Mouse (Mus musculus): ENCODE measurements at regions not wholly inside any gene's neighbourhood (a gene's known extent, or its start where the extent isn't known, plus 50 kb on each side); places are given as distances from the start of the nearest gene placed in this dataset.

GRCm38 (mm10) chr9:48060996-48061395, 100.8 kb upstream of the Nxpe4 start:
- DNase-seq (ENCODE audit: low spot score) (no peak), ATAC-seq (ENCODE audit: low FRiP score, low read depth) (no peak)
- Histone ChIP-seq H3K27ac (replicated peaks; ENCODE audit: low read depth, low read length) (no peak overlapping the region), H3K36me3 (ENCODE audit: control insufficient read depth, insufficient read depth, low read length) (no peaks in the 10 kb centered on the region), H3K27me3 (ENCODE audit: control insufficient read depth, insufficient read depth, low read length) (no peaks in the 10 kb centered on the region), H3K4me2 (replicated peaks; ENCODE audit: low read depth, low read length, severe bottlenecking) (no peak overlapping the region), H3K9ac (ENCODE audit: low read depth, low read length, severe bottlenecking) (no peak overlapping the region), H3K4me3 (replicated peaks; ENCODE audit: low read length) (no peak overlapping the region), H3K4me1 (ENCODE audit: control insufficient read depth, insufficient read depth, low read length) (no peaks in the 10 kb centered on the region), H3K9me3 (ENCODE audit: control insufficient read depth, low read length) (no peaks in the 10 kb centered on the region)
- TF ChIP-seq POLR2A (IDR thresholded peaks at IDR 0.05; ENCODE audit: borderline replicate concordance, extremely low read depth, insufficient read depth, insufficient read length), result no peak
- 84% methylated on average over 4 of the region's 4 CpGs for WGBS

DNA sequence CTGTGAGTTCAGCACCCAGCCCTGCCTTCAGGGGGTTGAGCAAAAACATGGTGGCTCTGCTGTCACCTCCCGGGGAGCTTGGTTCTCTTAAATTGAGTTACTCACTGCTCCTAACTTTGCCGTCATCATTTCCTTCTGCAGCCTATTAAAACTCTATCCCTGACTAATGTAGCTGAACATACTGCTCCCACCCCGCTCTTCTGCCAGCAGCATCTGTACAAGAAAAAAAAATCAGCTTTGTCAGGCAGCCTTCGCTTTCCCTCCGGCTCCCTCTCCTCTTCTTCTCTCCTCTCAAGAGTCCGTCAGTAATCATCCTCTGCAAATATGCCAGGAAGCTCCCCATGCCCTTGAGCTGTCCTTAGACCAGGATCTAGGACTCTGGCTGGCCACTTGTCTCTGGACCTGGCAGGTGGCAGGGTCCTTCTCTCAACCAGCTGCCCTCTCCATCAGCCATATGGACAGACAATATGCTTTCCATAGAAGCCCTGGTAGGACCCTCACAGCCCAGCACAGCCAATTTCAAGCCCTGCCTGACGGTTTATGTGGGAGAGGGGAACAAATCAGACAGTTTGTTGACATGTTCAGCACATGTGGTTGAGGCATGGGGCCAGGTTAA, 95.0 kb upstream of the Nxpe4 start:
- Histone ChIP-seq H3K4me1 (ENCODE audit: control insufficient read depth, insufficient read depth, low read length) (no peaks in the 10 kb centered on the region), H3K36me3 (ENCODE audit: control insufficient read depth, insufficient read depth, low read length) (no peaks in the 10 kb centered on the region), H3K27me3 (ENCODE audit: control insufficient read depth, insufficient read depth, low read length) (no peaks in the 10 kb centered on the region), H3K4me3 (replicated peaks; ENCODE audit: low read length) (no peak overlapping the region), H3K9me3 (ENCODE audit: control insufficient read depth, low read length) (no peaks in the 10 kb centered on the region), H3K27ac (replicated peaks; ENCODE audit: low read depth, low read length) (no peak overlapping the region), H3K9ac (ENCODE audit: low read depth, low read length, severe bottlenecking) (no peak overlapping the region), H3K4me2 (replicated peaks; ENCODE audit: low read depth, low read length, severe bottlenecking) (no peak overlapping the region)
- TF ChIP-seq POLR2A (IDR thresholded peaks at IDR 0.05; ENCODE audit: borderline replicate concordance, extremely low read depth, insufficient read depth, insufficient read length), result no peak
- no peak for ATAC-seq (ENCODE audit: low FRiP score, low read depth)
- no peak for DNase-seq (ENCODE audit: low spot score)
- WGBS, result 69% methylated on average over 7 of the region's 7 CpGs

DNA sequence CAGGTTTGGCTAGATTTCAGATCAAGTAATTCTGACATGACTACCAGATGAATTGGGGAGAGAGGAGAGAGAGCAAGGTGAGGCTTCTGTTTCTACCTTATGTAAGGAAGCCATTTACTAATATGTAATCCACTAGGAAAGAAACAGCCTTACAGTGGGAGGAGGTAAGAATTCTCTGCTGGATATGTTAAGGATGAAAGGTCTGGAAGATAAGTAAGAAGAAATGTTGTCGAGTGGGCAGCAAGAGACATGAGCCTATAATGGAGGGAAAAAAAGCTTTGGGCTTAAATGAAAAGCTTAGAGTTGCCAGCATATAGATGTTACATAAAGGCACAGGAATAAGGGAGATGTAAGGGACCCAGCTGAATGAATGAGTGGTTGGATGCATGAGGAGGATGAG, 89.2 kb upstream of the Nxpe4 start:
- no peak overlapping the region for H3K9ac ChIP-seq (ENCODE audit: low read depth, low read length, severe bottlenecking)
- 88% methylated on average over 1 of the region's 1 CpGs for WGBS
- no peaks in the 10 kb centered on the region for H3K36me3 ChIP-seq (ENCODE audit: control insufficient read depth, insufficient read depth, low read length)
- DNase-seq (ENCODE audit: low spot score) (no peak), ATAC-seq (ENCODE audit: low FRiP score, low read depth) (no peak)
- H3K9me3 ChIP-seq (ENCODE audit: control insufficient read depth, low read length), result no peaks in the 10 kb centered on the region
- H3K27me3 ChIP-seq (ENCODE audit: control insufficient read depth, insufficient read depth, low read length), result no peaks in the 10 kb centered on the region
- no peak overlapping the region for H3K27ac ChIP-seq (replicated peaks; ENCODE audit: low read depth, low read length)
- TF ChIP-seq POLR2A (IDR thresholded peaks at IDR 0.05; ENCODE audit: borderline replicate concordance, extremely low read depth, insufficient read depth, insufficient read length), result no peak
- H3K4me1 ChIP-seq (ENCODE audit: control insufficient read depth, insufficient read depth, low read length), result no peaks in the 10 kb centered on the region
- no peak overlapping the region for H3K4me2 ChIP-seq (replicated peaks; ENCODE audit: low read depth, low read length, severe bottlenecking)
- no peak overlapping the region for H3K4me3 ChIP-seq (replicated peaks; ENCODE audit: low read length)

GRCm38 (mm10) chr9:48073096-48073495, 88.7 kb upstream of the Nxpe4 start:
- 74% methylated on average over 2 of the region's 2 CpGs for WGBS
- H3K4me1 ChIP-seq (ENCODE audit: control insufficient read depth, insufficient read depth, low read length), result no peaks in the 10 kb centered on the region
- ATAC-seq (ENCODE audit: low FRiP score, low read depth) (no peak), DNase-seq (ENCODE audit: low spot score) (no peak)
- H3K27me3 ChIP-seq (ENCODE audit: control insufficient read depth, insufficient read depth, low read length), result no peaks in the 10 kb centered on the region
- no peak overlapping the region for H3K4me2 ChIP-seq (replicated peaks; ENCODE audit: low read depth, low read length, severe bottlenecking)
- no peak overlapping the region for H3K4me3 ChIP-seq (replicated peaks; ENCODE audit: low read length)
- no peak overlapping the region for H3K9ac ChIP-seq (ENCODE audit: low read depth, low read length, severe bottlenecking)
- H3K27ac ChIP-seq (replicated peaks; ENCODE audit: low read depth, low read length), result no peak overlapping the region
- H3K9me3 ChIP-seq (ENCODE audit: control insufficient read depth, low read length), result no peaks in the 10 kb centered on the region
- H3K36me3 ChIP-seq (ENCODE audit: control insufficient read depth, insufficient read depth, low read length), result no peaks in the 10 kb centered on the region
- no peak for TF ChIP-seq POLR2A (IDR thresholded peaks at IDR 0.05; ENCODE audit: borderline replicate concordance, extremely low read depth, insufficient read depth, insufficient read length)

DNA sequence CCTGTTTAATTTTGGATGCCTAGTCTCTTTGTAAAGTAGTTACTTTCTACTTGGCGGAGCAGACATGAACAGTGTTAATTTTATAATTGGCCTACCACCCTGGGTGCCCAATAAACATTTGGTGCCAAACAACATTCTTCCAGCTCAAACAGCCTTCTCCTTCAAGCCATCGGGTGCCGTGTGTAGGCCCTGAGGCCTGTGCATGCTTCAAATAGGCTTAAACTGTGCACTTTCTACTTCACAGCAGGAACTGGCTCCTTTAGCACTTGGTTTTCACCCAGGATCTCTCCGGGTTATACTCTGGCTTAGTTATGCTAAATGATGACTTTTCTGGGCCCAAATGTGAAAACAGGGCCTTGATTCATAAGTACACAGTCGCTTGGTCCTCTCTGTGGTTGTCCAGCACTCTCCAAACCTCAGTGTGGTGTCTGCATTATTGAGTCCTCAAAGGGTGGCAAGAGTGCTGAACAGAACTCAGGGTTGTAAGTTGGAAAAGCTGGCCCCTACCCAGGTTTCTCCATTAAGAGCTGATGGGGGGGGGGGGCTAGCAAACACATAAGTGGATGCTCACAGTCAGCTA, 86.1 kb upstream of the Nxpe4 start:
- Histone ChIP-seq H3K4me1 (ENCODE audit: control insufficient read depth, insufficient read depth, low read length) (peaks cover 4% of the 10 kb centered on the region; the same call in 1 of the 2 replicates), H3K4me3 (replicated peaks; ENCODE audit: low read length) (no peak overlapping the region), H3K27me3 (ENCODE audit: control insufficient read depth, insufficient read depth, low read length) (no peaks in the 10 kb centered on the region), H3K4me2 (replicated peaks; ENCODE audit: low read depth, low read length, severe bottlenecking) (no peak overlapping the region), H3K36me3 (ENCODE audit: control insufficient read depth, insufficient read depth, low read length) (no peaks in the 10 kb centered on the region), H3K27ac (replicated peaks; ENCODE audit: low read depth, low read length) (no peak overlapping the region), H3K9me3 (ENCODE audit: control insufficient read depth, low read length) (no peaks in the 10 kb centered on the region), H3K9ac (ENCODE audit: low read depth, low read length, severe bottlenecking) (no peak overlapping the region)
- DNase-seq (ENCODE audit: low spot score) (no peak), ATAC-seq (ENCODE audit: low FRiP score, low read depth) (no peak)
- 57% methylated on average over 5 of the region's 5 CpGs for WGBS
- TF ChIP-seq POLR2A (IDR thresholded peaks at IDR 0.05; ENCODE audit: borderline replicate concordance, extremely low read depth, insufficient read depth, insufficient read length), result no peak
